Mouse (Mus musculus): ENCODE measurements at regions not wholly inside any gene's neighbourhood (a gene's known extent, or its start where the extent isn't known, plus 50 kb on each side); places are given as distances from the start of the nearest gene placed in this dataset.
"Not testable (repeated sequence)": the region's sequence is repeated elsewhere in the genome, so short reads cannot be mapped to it uniquely, and the experiment has no call there.

DNA sequence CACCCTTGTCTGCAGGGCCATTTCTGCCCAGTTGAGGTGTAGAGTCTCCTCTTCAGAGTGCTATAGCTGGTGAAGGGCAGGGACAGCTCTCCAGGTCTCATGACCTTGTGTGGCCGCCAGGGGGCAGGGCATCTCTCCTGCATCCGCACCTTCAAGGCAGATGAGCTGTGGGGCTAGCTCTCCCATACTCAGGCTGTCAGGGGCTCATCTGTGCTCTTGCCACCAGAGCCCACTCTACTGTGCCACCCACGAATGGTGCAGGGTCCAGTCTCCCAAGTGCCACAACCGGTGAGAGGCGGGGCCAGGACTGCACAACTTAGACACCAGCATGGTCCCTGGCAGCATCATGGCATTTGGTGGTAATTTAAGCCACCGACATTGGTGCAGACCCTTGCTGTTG lies 111.3 kb downstream of the Syt10 start:
- in situ Hi-C loops (cut with MboI, MseI), result loop anchor here in 1 of 2 experiments (5.0 kb wide), 1 partner anchor 53 kb away; no protein-coding TSS in a partner anchor

DNA sequence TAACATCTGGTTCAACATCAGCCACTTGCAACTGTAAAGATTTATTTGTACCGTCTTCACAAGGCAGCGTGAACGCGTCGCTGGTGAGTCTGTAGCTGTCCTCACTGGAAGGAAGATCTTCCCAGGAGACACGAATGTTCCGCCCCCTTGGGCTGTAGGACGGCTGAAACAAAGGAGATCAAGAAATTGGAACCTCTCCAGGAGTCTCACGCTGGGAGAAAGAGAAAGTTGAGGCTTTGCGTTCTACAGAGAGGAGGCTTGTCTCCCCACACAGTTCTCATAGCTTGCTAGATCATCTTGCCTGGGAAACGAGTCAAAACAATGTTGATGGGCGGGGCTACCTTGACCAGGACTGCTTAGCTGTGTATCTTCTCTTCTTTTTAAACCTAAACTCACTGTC lies 117.3 kb downstream of the Syt10 start:
- in situ Hi-C loops (cut with MboI, MseI), result no loop called here

DNA sequence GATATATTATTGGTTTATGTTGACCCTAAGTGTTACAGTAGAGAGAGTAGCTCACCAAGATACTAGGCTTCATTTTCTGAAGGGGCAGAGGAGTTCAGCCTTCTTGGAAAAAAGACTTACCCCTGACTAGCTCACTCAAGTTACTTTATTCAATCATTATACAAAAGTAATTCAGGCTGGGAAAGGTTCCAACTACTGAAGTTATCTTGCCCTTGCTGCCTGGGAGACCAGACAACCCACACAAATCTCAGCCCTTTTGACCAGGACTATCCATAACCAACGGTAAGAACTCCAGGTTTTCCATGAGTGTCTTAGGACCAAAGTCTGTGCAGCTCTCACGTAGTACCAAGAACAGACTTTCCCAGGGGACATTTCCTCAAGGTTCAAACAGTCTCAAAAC lies 105.5 kb upstream of the Rabl2 start:
- in situ Hi-C loops (cut with MboI, MseI), result no loop called here

DNA sequence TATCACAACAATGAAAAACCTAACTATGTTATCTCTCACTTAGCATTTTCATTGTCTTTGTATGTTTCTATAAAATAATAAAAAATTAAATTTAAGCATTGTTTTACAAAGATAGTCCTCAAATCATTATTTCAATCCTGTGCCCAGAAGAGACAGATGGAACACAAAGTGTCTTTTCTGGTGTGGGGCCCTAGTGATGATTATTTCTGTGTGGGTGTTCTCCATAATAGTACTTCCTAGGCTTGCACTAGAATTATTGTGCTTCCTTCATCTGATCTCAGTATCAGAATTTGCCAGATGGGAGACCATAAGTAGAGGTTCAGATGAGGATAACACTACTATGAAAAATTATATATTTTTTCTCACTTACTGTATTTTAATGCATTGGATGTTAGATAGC lies 84.6 kb upstream of the Rabl2 start:
- in situ Hi-C loops (cut with MboI, MseI), result loop anchor here in 1 of 2 experiments (5.0 kb wide), 1 partner anchor 56 kb away; no protein-coding TSS in a partner anchor

DNA sequence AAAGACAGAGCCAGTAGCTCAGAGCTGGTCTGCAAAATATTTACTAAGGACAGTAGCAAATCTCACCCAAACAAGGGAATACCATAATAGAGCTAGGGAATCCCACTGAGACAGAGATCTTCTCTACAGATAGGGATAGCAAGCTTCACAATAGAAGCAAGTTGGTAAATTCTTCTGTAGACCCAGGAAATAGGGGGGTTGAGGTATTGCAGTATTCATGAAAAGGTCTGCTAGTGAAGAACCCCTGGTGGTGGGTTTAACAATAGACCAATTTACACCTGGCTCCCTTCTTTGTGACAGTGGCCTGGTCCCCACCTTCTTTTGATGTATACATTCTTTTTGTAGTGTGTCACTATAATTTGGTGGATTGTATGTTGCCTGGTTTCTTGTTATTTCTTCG lies 64.8 kb upstream of the Rabl2 start:
- in situ Hi-C loops (cut with MboI, MseI), result not testable (repeated sequence)

All from T-helper 17 cell (primary cell).